Mouse (Mus musculus) spleen, postnatal 10 days (tissue): ENCODE measurements around the gene Rpn2.
A peak's percentile ranks its signal among the peaks of the same experiment; 100 is the strongest.

Source experiments
- DNase-seq, 2 experiments: peaks; one replicate each; pipeline ENCODE4 v3.0.0; 2021 to 2022; ENCODE audit warnings: low spot score in 2 of 2

The Rpn2 gene

DNA sequence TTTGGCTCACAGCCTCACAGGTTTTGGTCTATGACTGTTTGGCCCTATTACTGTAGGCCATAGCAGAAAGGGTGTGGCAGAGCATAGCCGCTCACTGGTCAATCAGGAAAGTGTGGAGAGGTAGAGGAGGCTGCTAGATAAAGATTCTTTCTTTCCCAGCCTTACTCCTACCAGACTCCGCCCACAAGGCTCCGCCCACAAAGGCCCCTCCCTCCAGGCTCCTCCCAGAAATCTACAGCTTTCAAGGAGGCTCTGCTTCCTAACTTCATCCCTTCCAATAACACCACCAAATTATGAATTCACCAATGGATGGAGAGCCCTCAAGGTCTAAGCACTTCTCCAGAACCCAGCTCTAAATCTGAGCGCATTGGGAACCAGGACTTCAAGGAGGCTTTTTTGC is 74.4 kb downstream of the Rpn2 start:
- no peak for DNase-seq

DNA sequence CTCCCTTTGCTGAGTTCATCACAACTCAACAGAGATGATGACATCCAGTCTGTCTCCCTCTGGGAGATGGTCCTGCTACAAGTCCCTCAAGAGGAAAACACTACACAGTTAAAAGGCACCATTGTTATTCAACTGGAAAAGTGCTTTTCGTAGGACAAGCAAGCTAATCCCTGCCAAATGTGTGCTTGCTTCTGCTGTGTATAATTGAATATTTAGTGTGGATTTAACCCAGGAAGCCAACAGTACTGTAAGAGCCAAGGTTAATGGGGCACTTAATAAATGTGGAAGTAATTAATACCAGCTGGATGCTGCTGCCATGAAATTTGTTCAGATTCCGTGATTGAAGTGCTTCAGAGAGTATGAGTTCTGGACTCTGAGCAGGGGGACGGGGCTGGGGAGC is 75.3 kb downstream of the Rpn2 start:
- DNase-seq, result no peak

DNA sequence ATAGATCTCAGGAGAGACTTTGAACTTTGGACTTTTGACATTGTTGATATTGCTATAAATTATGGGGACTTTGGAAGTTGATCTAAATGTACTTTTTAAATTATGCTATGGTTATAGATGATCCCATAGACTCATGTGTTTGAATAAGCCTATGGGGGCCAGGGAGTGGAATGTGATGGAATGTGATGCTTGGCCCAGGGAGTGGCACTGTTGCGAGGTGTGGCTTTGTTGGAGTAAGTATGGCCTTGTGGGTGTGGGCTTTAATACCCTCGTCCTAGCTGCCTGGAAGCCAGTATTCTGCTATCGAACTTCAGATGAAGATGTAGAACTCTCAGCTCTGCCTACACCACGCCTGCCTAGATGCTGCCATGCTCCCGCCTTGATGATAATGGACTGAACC is 81.2 kb downstream of the Rpn2 start:
- no peak for DNase-seq

DNA sequence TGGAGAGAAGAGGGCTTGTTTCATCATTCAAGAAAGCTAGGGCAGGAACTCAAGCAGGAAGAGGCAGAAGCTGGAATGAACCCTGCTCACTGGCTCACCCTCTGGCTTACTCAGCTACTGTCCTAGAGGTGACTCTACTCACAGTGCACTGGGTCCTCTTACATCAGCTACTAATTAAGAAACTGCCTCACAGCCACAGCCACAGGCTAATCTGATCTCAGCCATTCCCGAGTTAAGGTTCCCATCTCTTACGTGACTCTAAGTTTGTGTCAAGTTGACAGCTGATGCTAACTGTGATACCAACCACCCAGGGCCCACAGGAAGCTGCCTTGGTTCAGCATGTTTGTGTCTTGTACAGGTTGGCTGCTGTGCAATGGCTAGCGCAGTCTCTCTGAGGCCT is 84.2 kb downstream of the Rpn2 start:
- no peak for DNase-seq

DNA sequence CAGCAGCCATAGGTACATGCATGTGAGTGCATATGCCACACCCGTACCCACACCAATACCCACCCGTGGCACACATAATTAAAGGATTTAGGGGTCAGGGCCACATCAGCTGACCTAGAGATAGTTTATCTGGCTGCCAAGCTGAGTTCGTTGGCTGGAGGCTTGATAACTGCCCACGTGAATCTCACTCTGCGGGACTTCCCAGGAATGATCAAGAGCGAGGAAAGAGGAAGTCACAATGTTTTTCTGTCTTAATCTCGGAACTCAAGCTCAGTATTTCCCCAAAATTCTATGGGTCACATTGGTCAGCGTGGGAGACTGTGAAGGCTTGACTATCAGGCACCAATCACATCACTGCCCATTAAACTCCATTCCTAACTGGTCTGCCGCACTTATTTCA is 87.9 kb downstream of the Rpn2 start:
- DNase-seq, result no peak

DNA sequence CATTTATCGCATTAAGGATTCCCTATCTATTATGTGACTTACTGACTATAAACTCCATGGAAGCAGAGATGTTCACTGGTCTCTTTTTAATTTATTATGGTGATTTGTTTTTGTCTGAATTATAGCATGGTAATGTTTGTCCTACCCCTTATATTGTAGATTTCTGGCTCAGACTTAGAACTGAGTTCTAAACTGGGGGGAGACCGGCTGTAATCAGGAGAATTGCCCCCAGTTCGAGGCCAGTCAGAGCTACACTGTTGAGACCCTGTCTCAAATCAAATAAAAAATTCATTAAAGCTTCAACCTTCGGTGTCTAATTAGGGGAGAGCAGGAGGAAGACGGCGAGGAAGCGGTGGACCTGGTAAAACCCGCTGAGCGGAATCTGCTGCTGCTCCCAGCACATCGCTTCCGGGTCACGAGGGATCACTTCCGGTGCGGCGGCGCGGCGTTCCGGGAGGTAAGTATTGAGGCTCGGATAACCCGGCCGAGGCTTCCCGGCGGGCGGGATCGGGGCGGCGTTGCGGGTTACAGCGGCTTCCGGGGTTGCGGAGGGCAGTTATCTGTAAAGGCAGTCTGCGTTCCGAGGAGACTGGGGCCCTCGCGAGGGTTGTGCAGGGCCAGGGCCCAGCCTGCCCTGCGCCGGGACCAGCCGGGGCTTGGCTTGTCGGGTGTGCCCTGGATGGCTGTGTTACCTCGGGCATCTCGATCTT is 88.5 kb downstream of the Rpn2 start, which contains the start of gene Manbal:
Gene Manbal (plus strand): TSS at position 411 of the 710 bp plus-strand sequence.
- DNase-seq, result peak; percentile 96 to 97

DNA sequence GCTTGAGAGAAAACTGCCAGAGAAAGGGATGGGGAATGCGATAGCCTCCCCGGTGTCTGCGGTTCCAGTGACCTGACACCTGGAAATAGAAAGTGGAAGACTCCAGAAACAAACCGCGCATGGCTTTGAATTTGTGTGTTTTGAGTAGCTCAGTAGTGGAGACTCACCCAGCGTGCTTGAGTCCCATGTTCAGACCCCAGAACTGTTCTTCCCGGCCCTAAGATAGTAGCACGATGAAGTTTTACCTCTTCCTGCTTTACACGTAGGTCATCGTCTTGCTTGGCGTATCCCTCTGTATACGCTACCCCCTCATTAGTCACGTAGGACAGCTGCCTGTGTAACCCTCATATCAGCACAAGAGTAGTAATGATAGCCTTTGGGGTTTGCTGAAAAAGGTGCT is 89.2 kb downstream of the Rpn2 start:
- no peak for DNase-seq

DNA sequence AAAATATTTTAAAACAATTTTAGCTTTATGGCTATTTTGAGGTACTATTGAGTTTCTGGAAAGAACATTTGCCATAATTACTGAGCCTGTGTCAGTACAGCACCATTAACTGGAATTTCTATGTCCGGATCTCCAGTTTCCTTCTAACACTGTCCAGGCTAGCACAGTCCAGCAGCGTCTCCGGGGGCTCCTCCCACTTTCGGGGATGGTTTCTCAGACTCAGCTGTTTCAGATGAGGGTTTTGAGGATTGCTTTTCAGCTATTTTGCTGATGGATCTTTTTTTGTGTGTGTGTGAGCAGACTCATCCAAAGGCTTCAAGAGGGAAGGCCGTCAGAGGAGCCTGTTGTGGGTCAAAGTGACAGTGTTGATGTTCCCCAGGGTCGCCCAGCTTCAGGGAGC is 92.9 kb downstream of the Rpn2 start:
- no peak for DNase-seq

DNA sequence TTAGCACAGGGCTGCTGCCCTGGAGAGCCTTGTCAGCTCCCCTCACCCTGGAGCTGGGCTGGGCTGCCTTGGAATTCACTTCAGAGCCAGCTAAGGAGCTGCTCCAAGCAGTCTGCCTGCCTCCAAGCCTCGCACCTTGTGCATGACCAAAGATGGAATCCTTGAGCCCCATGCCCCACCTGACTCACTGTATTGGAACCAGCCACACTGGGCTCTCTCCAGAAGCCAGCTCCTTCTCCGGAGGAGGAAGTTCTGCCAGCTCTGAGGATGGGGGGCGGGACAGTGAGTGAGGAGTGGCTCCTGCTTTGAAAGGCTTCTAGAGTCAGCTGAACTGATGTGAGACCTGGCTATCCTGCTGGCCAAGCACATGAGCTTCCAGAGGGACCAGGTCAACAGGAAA is 94.9 kb downstream of the Rpn2 start:
- DNase-seq, result no peak

DNA sequence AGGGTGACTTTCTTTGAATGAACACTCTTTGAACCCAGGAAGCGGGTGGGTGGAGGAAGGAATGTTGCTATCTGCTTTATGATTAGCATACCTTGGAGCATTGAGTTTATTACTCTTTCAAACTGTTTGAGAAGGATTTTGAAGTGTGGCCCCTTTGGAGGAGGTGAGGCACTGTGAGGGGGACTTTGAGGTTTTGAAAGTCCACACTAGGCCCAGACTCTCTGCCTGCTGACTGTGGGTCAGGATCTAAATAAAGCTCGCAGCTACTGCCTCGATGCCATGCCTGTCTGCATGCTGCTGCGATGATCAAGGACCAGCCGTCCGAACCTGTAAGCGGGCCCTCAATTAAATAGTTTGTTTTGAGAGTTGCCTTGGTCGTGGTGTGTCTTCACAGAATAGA is 96.2 kb downstream of the Rpn2 start:
- DNase-seq, result no peak
